Mouse (Mus musculus): ENCODE measurements at regions not wholly inside any gene's neighbourhood (a gene's known extent, or its start where the extent isn't known, plus 50 kb on each side); places are given as distances from the start of the nearest gene placed in this dataset.

- no peak for TF ChIP-seq CTCF (IDR thresholded peaks at IDR 0.05; ENCODE audit: low read depth)
- no peak overlapping the region for H3K27ac ChIP-seq
- no peaks in the 10 kb centered on the region for H3K4me1 ChIP-seq (ENCODE audit: insufficient read depth, low read length)
- DNase-seq (ENCODE audit: low spot score) = no peak
- H3K36me3 ChIP-seq (ENCODE audit: insufficient read depth, low read length) = no peaks in the 10 kb centered on the region
- H3K4me2 ChIP-seq (ENCODE audit: low read depth, low read length) = no peak overlapping the region
- no peaks in the 10 kb centered on the region for H3K9me3 ChIP-seq (ENCODE audit: low read length)
- no peak overlapping the region for H3K4me3 ChIP-seq (ENCODE audit: low read length)
- no peaks in the 10 kb centered on the region for H3K27me3 ChIP-seq (ENCODE audit: insufficient read depth, low read length)
- 53% methylated on average over 1 of the region's 1 CpGs for WGBS
- H3K9ac ChIP-seq (replicated peaks; ENCODE audit: low read length) = no peak overlapping the region
- ATAC-seq = no peak
Observed at GRCm38 (mm10) chr4:12286391-12286790, 114.6 kb upstream of the Fam92a start.

GRCm38 (mm10) chr4:12285983-12286382 is 114.2 kb upstream of the Fam92a start:
- no peaks in the 10 kb centered on the region for H3K36me3 ChIP-seq (ENCODE audit: insufficient read depth, low read length)
- TF ChIP-seq CTCF (IDR thresholded peaks at IDR 0.05; ENCODE audit: low read depth) = no peak
- no peak overlapping the region for H3K4me3 ChIP-seq (ENCODE audit: low read length)
- DNase-seq (ENCODE audit: low spot score) = no peak
- H3K4me2 ChIP-seq (ENCODE audit: low read depth, low read length) = no peak overlapping the region
- no peaks in the 10 kb centered on the region for H3K9me3 ChIP-seq (ENCODE audit: low read length)
- ATAC-seq = no peak
- no peak overlapping the region for H3K9ac ChIP-seq (replicated peaks; ENCODE audit: low read length)
- no peaks in the 10 kb centered on the region for H3K27me3 ChIP-seq (ENCODE audit: insufficient read depth, low read length)
- no peak overlapping the region for H3K27ac ChIP-seq
- H3K4me1 ChIP-seq (ENCODE audit: insufficient read depth, low read length) = no peaks in the 10 kb centered on the region

- no peak overlapping the region for H3K4me3 ChIP-seq (ENCODE audit: low read length)
- no peak for DNase-seq (ENCODE audit: low spot score)
- H3K27me3 ChIP-seq (ENCODE audit: insufficient read depth, low read length) = no peaks in the 10 kb centered on the region
- no peak overlapping the region for H3K4me2 ChIP-seq (ENCODE audit: low read depth, low read length)
- no peak overlapping the region for H3K9ac ChIP-seq (replicated peaks; ENCODE audit: low read length)
- WGBS = 77% methylated on average over 3 of the region's 3 CpGs
- no peak for TF ChIP-seq CTCF (IDR thresholded peaks at IDR 0.05; ENCODE audit: low read depth)
- H3K9me3 ChIP-seq (ENCODE audit: low read length) = no peaks in the 10 kb centered on the region
- H3K36me3 ChIP-seq (ENCODE audit: insufficient read depth, low read length) = no peaks in the 10 kb centered on the region
- ATAC-seq = no peak
- no peak overlapping the region for H3K27ac ChIP-seq
- no peaks in the 10 kb centered on the region for H3K4me1 ChIP-seq (ENCODE audit: insufficient read depth, low read length)
Observed at GRCm38 (mm10) chr4:12277949-12278348, 106.1 kb upstream of the Fam92a start.

- DNase-seq (ENCODE audit: low spot score) = no peak
- H3K9me3 ChIP-seq (ENCODE audit: low read length) = no peaks in the 10 kb centered on the region
- no peak for ATAC-seq
- H3K36me3 ChIP-seq (ENCODE audit: insufficient read depth, low read length) = no peaks in the 10 kb centered on the region
- no peak overlapping the region for H3K4me3 ChIP-seq (ENCODE audit: low read length)
- H3K27me3 ChIP-seq (ENCODE audit: insufficient read depth, low read length) = no peaks in the 10 kb centered on the region
- H3K4me1 ChIP-seq (ENCODE audit: insufficient read depth, low read length) = no peaks in the 10 kb centered on the region
- WGBS = 81% methylated on average over 6 of the region's 6 CpGs
- no peak overlapping the region for H3K27ac ChIP-seq
- H3K4me2 ChIP-seq (ENCODE audit: low read depth, low read length) = no peak overlapping the region
- H3K9ac ChIP-seq (replicated peaks; ENCODE audit: low read length) = no peak overlapping the region
- TF ChIP-seq CTCF (IDR thresholded peaks at IDR 0.05; ENCODE audit: low read depth) = no peak
Observed at GRCm38 (mm10) chr4:12273369-12273768, 101.6 kb upstream of the Fam92a start.

GRCm38 (mm10) chr4:12272914-12273313 is 101.1 kb upstream of the Fam92a start:
- TF ChIP-seq CTCF (IDR thresholded peaks at IDR 0.05; ENCODE audit: low read depth) = no peak
- WGBS = 37% methylated on average over 6 of the region's 6 CpGs
- no peak for ATAC-seq

DNA sequence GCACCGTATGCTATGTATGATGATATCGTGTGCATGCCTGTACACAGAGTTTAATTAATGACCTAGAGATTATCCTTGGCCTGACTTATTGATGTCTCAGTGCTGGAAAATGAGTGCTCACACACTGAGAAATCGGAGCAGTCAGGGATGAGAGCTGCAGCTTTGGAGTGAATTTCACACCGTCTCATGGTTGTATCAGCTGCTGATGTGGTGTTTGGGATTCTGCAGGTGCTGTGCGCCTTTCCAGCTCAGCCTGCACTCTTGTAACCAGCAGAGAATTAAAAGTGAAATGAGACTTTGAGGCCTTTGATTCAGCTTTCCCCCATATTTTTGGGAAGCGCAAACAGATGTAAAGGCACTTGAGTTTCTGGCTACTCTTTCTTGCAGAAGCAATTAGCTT is 100.6 kb upstream of the Fam92a start:
- Histone ChIP-seq H3K9me3 (ENCODE audit: low read length) (no peaks in the 10 kb centered on the region), H3K27ac (no peak overlapping the region), H3K4me2 (ENCODE audit: low read depth, low read length) (no peak overlapping the region), H3K36me3 (ENCODE audit: insufficient read depth, low read length) (no peaks in the 10 kb centered on the region), H3K4me3 (ENCODE audit: low read length) (no peak overlapping the region), H3K27me3 (ENCODE audit: insufficient read depth, low read length) (no peaks in the 10 kb centered on the region), H3K4me1 (ENCODE audit: insufficient read depth, low read length) (no peaks in the 10 kb centered on the region), H3K9ac (replicated peaks; ENCODE audit: low read length) (no peak overlapping the region)
- no peak for DNase-seq (ENCODE audit: low spot score)
- ATAC-seq = no peak
- TF ChIP-seq CTCF (IDR thresholded peaks at IDR 0.05; ENCODE audit: low read depth) = no peak
- WGBS = 57% methylated on average over 6 of the region's 6 CpGs

More at GRCm38 (mm10) chr4:12272914-12273313, 101.1 kb upstream of the Fam92a start:
- Histone ChIP-seq H3K27me3 (ENCODE audit: insufficient read depth, low read length) (no peaks in the 10 kb centered on the region), H3K36me3 (ENCODE audit: insufficient read depth, low read length) (no peaks in the 10 kb centered on the region), H3K4me3 (ENCODE audit: low read length) (no peak overlapping the region), H3K4me1 (ENCODE audit: insufficient read depth, low read length) (no peaks in the 10 kb centered on the region), H3K4me2 (ENCODE audit: low read depth, low read length) (no peak overlapping the region), H3K9me3 (ENCODE audit: low read length) (no peaks in the 10 kb centered on the region), H3K9ac (replicated peaks; ENCODE audit: low read length) (no peak overlapping the region), H3K27ac (no peak overlapping the region)
- no peak for DNase-seq (ENCODE audit: low spot score)

DNA sequence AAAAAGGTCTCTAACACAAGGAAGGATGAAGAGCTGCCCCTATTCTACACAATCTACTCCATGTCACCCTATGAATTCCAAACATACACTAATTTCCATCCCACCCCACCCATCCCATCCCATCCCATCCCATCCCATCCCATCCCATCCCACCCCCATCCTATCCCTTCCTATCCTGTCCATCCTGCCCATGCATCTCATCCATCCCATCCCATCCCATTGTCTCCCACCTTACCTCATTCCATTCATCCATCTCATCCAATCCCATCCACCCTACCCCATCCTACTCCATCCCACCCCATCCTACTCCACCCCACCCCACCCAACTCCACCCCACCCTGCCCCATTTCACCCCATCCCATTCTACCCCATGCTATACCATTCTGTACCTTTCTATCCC is 91.9 kb upstream of the Fam92a start:
- H3K9me3 ChIP-seq (ENCODE audit: low read length) = no peaks in the 10 kb centered on the region
- no peaks in the 10 kb centered on the region for H3K27me3 ChIP-seq (ENCODE audit: insufficient read depth, low read length)
- H3K36me3 ChIP-seq (ENCODE audit: insufficient read depth, low read length) = no peaks in the 10 kb centered on the region
- H3K9ac ChIP-seq (replicated peaks; ENCODE audit: low read length) = no peak overlapping the region
- ATAC-seq (no peak), DNase-seq (ENCODE audit: low spot score) (no peak)
- H3K4me1 ChIP-seq (ENCODE audit: insufficient read depth, low read length) = no peaks in the 10 kb centered on the region
- H3K4me2 ChIP-seq (ENCODE audit: low read depth, low read length) = no peak overlapping the region; the same call in 1 of the 2 replicates
- no peak for TF ChIP-seq CTCF (IDR thresholded peaks at IDR 0.05; ENCODE audit: low read depth)
- no peak overlapping the region for H3K27ac ChIP-seq
- H3K4me3 ChIP-seq (ENCODE audit: low read length) = no peak overlapping the region
